Mouse (Mus musculus) common myeloid progenitor, adult 5-6 weeks (primary cell): ENCODE results near the gene Tex264. TPM values are rescaled to one million over a fixed set of nuclear protein-coding genes. Genes with fewer than 3 reads are reported as not detected.

Source experiments
- ATAC-seq: replicated peaks from 2 replicates; pipeline ENCODE4 v1.8.0; 2016; ENCODE audit warnings: low read depth, mild to moderate bottlenecking, moderate TSS enrichment, inconsistent platforms; ENCODE audit not compliant: poor library complexity, severe bottlenecking
- total RNA-seq: library from RNA; stranded (forward); fragments of 200-1000, 187-1606 nt; gene quantifications from 2 replicates; pipeline ENCODE4 v1.2.3, GENCODE M21; 2017

Tex264 gene
- total RNA-seq, 1 experiment from 2014 or later, result 20.0 TPM

- no peak for ATAC-seq
These were observed 71.8 kb downstream of the Tex264 start for GRCm38 (mm10) chr9:106613951-106614350.

- ATAC-seq, result no peak
These were observed 75.0 kb downstream of the Tex264 start for GRCm38 (mm10) chr9:106610727-106611126.

Other genes starting within 250 kb of the Tex264 start
- 23.8 and 30.1 TPM in 2 replicates for gene Acy1, start 247.6 kb downstream of the Tex264 start, total RNA-seq
- 10.0 and 13.4 TPM in 2 replicates for gene Abhd14b, start 238.5 kb downstream of the Tex264 start, total RNA-seq
- gene Abhd14a, start 238.2 kb downstream of the Tex264 start, total RNA-seq, result 22.0 and 28.9 TPM in 2 replicates
- 2.3 and 3.3 TPM in 2 replicates for gene Pcbp4, start 232.6 kb downstream of the Tex264 start, total RNA-seq
- not detected in 2 replicates for gene Gpr62, start 220.0 kb downstream of the Tex264 start, total RNA-seq
- gene Rrp9, start 210.0 kb downstream of the Tex264 start, total RNA-seq, result 43.9 and 64.9 TPM in 2 replicates
- 11.0 and 15.3 TPM in 2 replicates for gene Parp3, start 209.0 kb downstream of the Tex264 start, total RNA-seq
- gene Iqcf1, start 186.0 kb downstream of the Tex264 start, total RNA-seq, result not detected in 2 replicates
- gene Iqcf5, start 171.4 kb downstream of the Tex264 start, total RNA-seq, result not detected in 2 replicates
- not detected in 2 replicates for gene Iqcf3, start 124.3 kb downstream of the Tex264 start, total RNA-seq
- gene Iqcf4, start 114.9 kb downstream of the Tex264 start, total RNA-seq, result not detected in 2 replicates
- not detected in 2 replicates for gene Iqcf6, start 59.3 kb downstream of the Tex264 start, total RNA-seq
- not detected in 2 replicates for gene Grm2, start 29.8 kb downstream of the Tex264 start, total RNA-seq
- gene Rad54l2, start 103.3 kb upstream of the Tex264 start, total RNA-seq, result 16.2 and 21.5 TPM in 2 replicates
- gene Dcaf1, start 135.9 kb upstream of the Tex264 start, total RNA-seq, result 52.9 and 79.1 TPM in 2 replicates
- 23.6 and 29.1 TPM in 2 replicates for gene Rbm15b, start 201.5 kb upstream of the Tex264 start, total RNA-seq
- gene Manf, start 206.1 kb upstream of the Tex264 start, total RNA-seq, result 160 and 252 TPM in 2 replicates